Mouse (Mus musculus) heart, embryonic 11.5 days (tissue): ENCODE measurements around the gene Naaladl1. TPM values are rescaled to one million over a fixed set of nuclear protein-coding genes. Genes with fewer than 3 reads are reported as not detected.

Experiments
- ATAC-seq: fragments of 200-750 bp; cut with Nextera tagmentation; replicated peaks from 2 replicates; pipeline ENCODE4 v1.8.0; 2017; ENCODE audit warnings: moderate library complexity; ENCODE audit not compliant: insufficient number of reproducible peaks, low FRiP score, low TSS enrichment
- H3K27ac ChIP-seq: fragments of 300-500 bp; sonication (generic); 2 replicates; pipeline ENCODE4 v1.5.1; 2014; ENCODE audit warnings: mild to moderate bottlenecking, low read depth, low read length
- H3K27me3 ChIP-seq: fragments of 300-500 bp; sonication (generic); 2 replicates; pipeline ENCODE4 v1.6.1; 2014; ENCODE audit warnings: mild to moderate bottlenecking, low read length, mixed read lengths; ENCODE audit not compliant: control insufficient read depth, insufficient read depth
- H3K36me3 ChIP-seq: fragments of 300-500 bp; sonication (generic); 2 replicates; pipeline ENCODE4 v1.6.1; 2014; ENCODE audit warnings: mild to moderate bottlenecking, low read length, moderate library complexity, mixed read lengths; ENCODE audit not compliant: control insufficient read depth, insufficient read depth
- H3K4me1 ChIP-seq: fragments of 300-500 bp; sonication (generic); 2 replicates; pipeline ENCODE4 v1.6.1; 2014; ENCODE audit warnings: low read length; ENCODE audit not compliant: control insufficient read depth, insufficient read depth
- H3K4me2 ChIP-seq: fragments of 300-500 bp; sonication (generic); 2 replicates; pipeline ENCODE4 v1.6.1; 2014; ENCODE audit warnings: mild to moderate bottlenecking, moderate library complexity
- H3K4me3 ChIP-seq: fragments of 300-500 bp; sonication (generic); 2 replicates; pipeline ENCODE4 v1.5.1; 2014; ENCODE audit warnings: low read depth, low read length
- H3K9ac ChIP-seq: fragments of 300-500 bp; sonication (generic); 2 replicates; pipeline ENCODE4 v1.6.1; 2014; ENCODE audit warnings: mild to moderate bottlenecking, low read depth, low read length, moderate library complexity
- H3K9me3 ChIP-seq: fragments of 300-500 bp; sonication (generic); replicated peaks from 2 replicates; pipeline ENCODE4 v1.6.1; 2016; ENCODE audit warnings: low read length; ENCODE audit not compliant: control insufficient read depth
- WGBS: fragments of 180-500 bp; shearing (Covaris S2); extraction: QIAGEN DNeasy Blood & Tissue Kit; methylation state at CpG from one replicate; pipeline ENCODE4 v1.1.7; 2014; ENCODE audit not compliant: insufficient replicate concordance; 5-methylcytosine and 5-hydroxymethylcytosine counted together
- polyA plus RNA-seq: library from polyadenylated mRNA; unstranded; fragments of >200 nt; fragmentation: Nextera tagmentation; extraction: Ambion mirVana; gene quantifications from 2 replicates; pipeline ENCODE4 v1.2.1, GENCODE M21; 2014

Gene Naaladl1
- polyA plus RNA-seq: 0.23 and 0.40 TPM in 2 replicates

- H3K27me3 ChIP-seq: no peaks in the 10 kb centered on the region
- 80% methylated on average over 7 of the region's 7 CpGs for WGBS
- H3K4me3 ChIP-seq: no peak within 1 kb of the TSS
- H3K9me3 ChIP-seq: no peaks in the 10 kb centered on the region
- no peak within 1 kb of the TSS; the same call in 1 of the 2 replicates for H3K4me2 ChIP-seq
- H3K36me3 ChIP-seq: no peaks in the 10 kb centered on the region
- H3K27ac ChIP-seq: no peak within 1 kb of the TSS; the same call in 1 of the 2 replicates
- H3K4me1 ChIP-seq: no peaks in the 10 kb centered on the region
- ATAC-seq: no peak
- H3K9ac ChIP-seq: 0 out of 2 replicates have a peak within 1 kb of the TSS, but pooled peaks have one; percentile 22
Measured at GRCm38 (mm10) chr19:6105586-6105985, at the start of gene Naaladl1. Naaladl1 (plus strand) TSS chr19:6105782.

- H3K27me3 ChIP-seq: no peaks in the 10 kb centered on the region
- 49% methylated on average over 4 of the region's 4 CpGs for WGBS
- H3K9me3 ChIP-seq: no peaks in the 10 kb centered on the region
- ATAC-seq: no peak
- peak overlapping the region; percentile 90 for H3K4me3 ChIP-seq
- peaks cover 15% of the 10 kb centered on the region for H3K4me1 ChIP-seq
- no peak overlapping the region for H3K27ac ChIP-seq
- H3K9ac ChIP-seq: peak overlapping the region; percentile 96
- peak overlapping the region; percentile 85 for H3K4me2 ChIP-seq
- H3K36me3 ChIP-seq: peaks cover 25% of the 10 kb centered on the region
Measured at GRCm38 (mm10) chr19:6056696-6057095, 48.9 kb upstream of the Naaladl1 start.

DNA sequence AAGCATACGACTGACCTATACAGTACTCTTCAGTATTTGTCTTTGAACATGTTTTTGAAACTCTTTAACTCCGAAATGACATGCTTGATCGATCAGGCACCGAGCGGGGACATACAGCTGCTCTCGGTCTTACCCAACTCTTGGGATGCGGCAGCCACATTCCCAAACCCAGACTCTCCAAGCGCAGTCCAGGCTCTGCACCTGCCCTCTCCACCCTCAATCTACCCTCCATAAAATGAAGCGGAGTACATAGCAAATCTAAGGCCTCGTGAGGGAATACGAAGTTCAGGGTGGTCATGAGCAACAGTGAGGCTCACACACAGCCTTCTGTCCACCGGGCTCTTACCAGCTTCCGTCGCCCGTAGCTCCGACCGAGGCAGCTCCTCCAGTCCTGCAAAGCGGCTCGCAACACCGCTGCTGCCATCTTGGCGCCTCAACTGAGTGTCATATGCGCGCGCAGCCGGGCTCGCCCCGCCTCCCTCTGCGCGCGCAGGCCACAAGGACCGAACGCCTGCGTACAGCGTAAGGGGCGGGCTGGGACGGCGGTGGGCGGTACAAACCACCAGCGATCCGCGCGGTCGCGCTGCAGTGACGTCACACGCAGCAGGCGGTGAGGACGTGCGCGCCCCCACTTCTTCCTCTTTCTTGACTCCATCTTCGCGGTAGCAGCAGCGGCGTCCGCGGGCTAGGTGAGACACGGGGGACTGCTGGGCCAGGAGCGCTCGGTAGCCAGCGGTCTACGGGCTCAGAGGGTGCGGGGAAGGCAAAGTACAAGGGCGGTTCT, 48.1 kb upstream of the Naaladl1 start, which contains the start of the genes Mrpl49 and Fau:
Mrpl49 (minus strand) TSS at position 473 of the 784 bp plus-strand sequence.
Fau (plus strand) TSS at position 532 of the 784 bp plus-strand sequence.
- Histone ChIP-seq H3K9ac (peak within 1 kb of the TSS; percentile 96), H3K36me3 (peaks cover 20% of the 10 kb centered on the region)

GRCm38 (mm10) chr19:6058513-6058912, 47.1 kb upstream of the Naaladl1 start:
- Histone ChIP-seq H3K4me1 (peaks cover 27% of the 10 kb centered on the region), H3K4me3 (peak overlapping the region; percentile 90), H3K36me3 (peaks cover 13% of the 10 kb centered on the region), H3K27me3 (no peaks in the 10 kb centered on the region), H3K9me3 (no peaks in the 10 kb centered on the region), H3K9ac (peak overlapping the region; percentile 96), H3K4me2 (peak overlapping the region; percentile 85), H3K27ac (peak overlapping the region; percentile 68; the same call in 1 of the 2 replicates)
- no peak for ATAC-seq
- 30% methylated on average over 5 of the region's 5 CpGs for WGBS

More for the DNA sequence above, 48.1 kb upstream of the Naaladl1 start, which contains the start of the genes Mrpl49 and Fau:
- peak; percentile 86 for ATAC-seq
- H3K4me3 ChIP-seq: peak within 1 kb of the TSS; percentile 90
- H3K9me3 ChIP-seq: no peaks in the 10 kb centered on the region
- H3K27ac ChIP-seq: peak within 1 kb of the TSS; percentile 68
- H3K4me2 ChIP-seq: peak within 1 kb of the TSS; percentile 85
- under 1% methylated on average over 58 of the region's 63 CpGs for WGBS
- no peaks in the 10 kb centered on the region for H3K27me3 ChIP-seq
- H3K4me1 ChIP-seq: peaks cover 23% of the 10 kb centered on the region

DNA sequence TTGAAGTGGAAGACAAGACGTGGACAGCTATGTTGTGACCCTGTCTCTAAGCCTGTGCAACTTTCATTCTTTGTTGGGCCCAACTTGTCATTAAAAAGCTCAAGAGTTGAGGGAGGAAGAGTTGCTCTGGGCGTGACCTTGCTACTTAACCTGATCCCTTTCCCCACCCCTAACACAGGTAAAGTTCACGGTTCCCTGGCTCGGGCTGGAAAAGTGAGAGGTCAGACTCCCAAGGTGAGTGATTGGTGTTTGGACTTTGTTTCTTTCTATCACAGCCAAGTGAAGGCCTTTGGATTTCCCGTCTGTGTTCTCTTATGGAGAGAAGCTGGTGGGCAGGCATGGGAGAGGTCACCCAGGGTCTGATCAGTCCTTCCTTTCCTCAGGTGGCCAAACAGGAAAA, 46.6 kb upstream of the Naaladl1 start:
- ATAC-seq: no peak
- Histone ChIP-seq H3K27ac (no peak overlapping the region), H3K4me2 (peak overlapping the region; percentile 85), H3K27me3 (no peaks in the 10 kb centered on the region), H3K9ac (peak overlapping the region; percentile 96), H3K36me3 (peaks cover 9% of the 10 kb centered on the region), H3K4me3 (peak overlapping the region; percentile 90), H3K4me1 (peaks cover 27% of the 10 kb centered on the region), H3K9me3 (no peaks in the 10 kb centered on the region)
- WGBS: 80% methylated on average over 5 of the region's 5 CpGs

- peak; percentile 50 for ATAC-seq
- H3K4me1 ChIP-seq: peaks cover 27% of the 10 kb centered on the region
- WGBS: under 1% methylated on average over 58 of the region's 58 CpGs
- peak within 1 kb of the TSS; percentile 88 for H3K4me3 ChIP-seq
- H3K27me3 ChIP-seq: no peaks in the 10 kb centered on the region
- peak within 1 kb of the TSS; percentile 100 for H3K4me2 ChIP-seq
- H3K9me3 ChIP-seq: no peaks in the 10 kb centered on the region
- peak within 1 kb of the TSS; percentile 96 for H3K9ac ChIP-seq
- H3K27ac ChIP-seq: peak within 1 kb of the TSS; percentile 98
- H3K36me3 ChIP-seq: no peaks in the 10 kb centered on the region
Measured at GRCm38 (mm10) chr19:6061021-6061533, 44.5 kb upstream of the Naaladl1 start, which contains the start of gene Znhit2. Znhit2 (plus strand) TSS chr19:6061192.

- H3K36me3 ChIP-seq: no peaks in the 10 kb centered on the region
- 2% methylated on average over 41 of the region's 44 CpGs for WGBS
- H3K4me1 ChIP-seq: peaks cover 26% of the 10 kb centered on the region
- no peaks in the 10 kb centered on the region for H3K9me3 ChIP-seq
- H3K27me3 ChIP-seq: no peaks in the 10 kb centered on the region
- H3K4me3 ChIP-seq: peak overlapping the region; percentile 88
- peak overlapping the region; percentile 96 for H3K9ac ChIP-seq
- H3K27ac ChIP-seq: peak overlapping the region; percentile 98
- H3K4me2 ChIP-seq: peak overlapping the region; percentile 100
- ATAC-seq: no peak
Measured at GRCm38 (mm10) chr19:6061641-6062302, 43.8 kb upstream of the Naaladl1 start.

GRCm38 (mm10) chr19:6062418-6062817, 43.2 kb upstream of the Naaladl1 start:
- Histone ChIP-seq H3K36me3 (no peaks in the 10 kb centered on the region), H3K27ac (no peak overlapping the region), H3K4me2 (peak overlapping the region; percentile 100), H3K27me3 (no peaks in the 10 kb centered on the region), H3K4me1 (peaks cover 30% of the 10 kb centered on the region), H3K4me3 (peak overlapping the region; percentile 88), H3K9ac (peak overlapping the region; percentile 96), H3K9me3 (no peaks in the 10 kb centered on the region)
- 65% methylated on average over 5 of the region's 5 CpGs for WGBS
- ATAC-seq: no peak
